Mouse (Mus musculus) CD8-positive naive resting alpha-beta T cell, adult 2 months (primary cell): ENCODE data around the gene AU022252.

Source experiments
- DNase-seq, 2 experiments: peaks; one replicate each; pipeline ENCODE4 v3.0.0; 2022; ENCODE audit warnings: low read depth in 2 of 2, low spot score in 2 of 2

The AU022252 gene

GRCm38 (mm10) chr4:119244468-119245240 lies 12.1 kb upstream of the AU022252 start:
- DNase-seq = no peak

GRCm38 (mm10) chr4:119242571-119242970 lies 10.1 kb upstream of the AU022252 start:
- DNase-seq = no peak

GRCm38 (mm10) chr4:119241664-119242063 lies 9.2 kb upstream of the AU022252 start:
- peak in 1 of 2 experiments; percentile 9 for DNase-seq

GRCm38 (mm10) chr4:119239181-119239682 lies 6.7 kb upstream of the AU022252 start:
- peak; percentile 43 to 50 for DNase-seq

- no peak for DNase-seq
Observed at GRCm38 (mm10) chr4:119238661-119239060, 6.1 kb upstream of the AU022252 start.

GRCm38 (mm10) chr4:119234348-119234747 lies 1.8 kb upstream of the AU022252 start:
- no peak for DNase-seq

- DNase-seq = peak; percentile 23 to 25
Observed at GRCm38 (mm10) chr4:119233256-119233901, 867 bp upstream of the AU022252 start.

GRCm38 (mm10) chr4:119226751-119227150 lies 5.8 kb downstream of the AU022252 start:
- DNase-seq = no peak

GRCm38 (mm10) chr4:119225719-119226118 lies 6.8 kb downstream of the AU022252 start:
- no peak for DNase-seq

- DNase-seq = no peak
Observed at GRCm38 (mm10) chr4:119224534-119224933, 8.0 kb downstream of the AU022252 start.

- DNase-seq = peak in 1 of 2 experiments; percentile 18
Observed at GRCm38 (mm10) chr4:119223696-119224095, 8.8 kb downstream of the AU022252 start.

GRCm38 (mm10) chr4:119218169-119218568 lies 14.3 kb downstream of the AU022252 start, which contains the start of gene Tmem269:
TSS of gene Tmem269 (minus strand) at chr4:119218217.
- DNase-seq = no peak

GRCm38 (mm10) chr4:119216667-119217066 lies 15.8 kb downstream of the AU022252 start:
- no peak for DNase-seq

GRCm38 (mm10) chr4:119204672-119205071 lies 27.8 kb downstream of the AU022252 start:
- DNase-seq = peak; percentile 23 to 46

GRCm38 (mm10) chr4:119198105-119198504 lies 34.4 kb downstream of the AU022252 start:
- no peak for DNase-seq

- no peak for DNase-seq
Observed at GRCm38 (mm10) chr4:119195582-119196320, 36.8 kb downstream of the AU022252 start.

- DNase-seq = peak; percentile 80 to 82
Observed at GRCm38 (mm10) chr4:119194909-119195581, 37.5 kb downstream of the AU022252 start, which contains the start of gene Svbp. TSS of gene Svbp (plus strand) at chr4:119195306.

- DNase-seq = no peak
Observed at GRCm38 (mm10) chr4:119192757-119193156, 39.8 kb downstream of the AU022252 start.

- DNase-seq = no peak
Observed at GRCm38 (mm10) chr4:119191273-119191672, 41.2 kb downstream of the AU022252 start.

- DNase-seq = no peak
Observed at GRCm38 (mm10) chr4:119190618-119191017, 41.9 kb downstream of the AU022252 start.

- no peak for DNase-seq
Observed at GRCm38 (mm10) chr4:119189864-119190263, 42.6 kb downstream of the AU022252 start, which contains the start of gene Ermap. TSS of gene Ermap (minus strand) at chr4:119190011.
